15 mouse cellular contexts compared by ENCODE assay signal in the genomic region with DNA sequence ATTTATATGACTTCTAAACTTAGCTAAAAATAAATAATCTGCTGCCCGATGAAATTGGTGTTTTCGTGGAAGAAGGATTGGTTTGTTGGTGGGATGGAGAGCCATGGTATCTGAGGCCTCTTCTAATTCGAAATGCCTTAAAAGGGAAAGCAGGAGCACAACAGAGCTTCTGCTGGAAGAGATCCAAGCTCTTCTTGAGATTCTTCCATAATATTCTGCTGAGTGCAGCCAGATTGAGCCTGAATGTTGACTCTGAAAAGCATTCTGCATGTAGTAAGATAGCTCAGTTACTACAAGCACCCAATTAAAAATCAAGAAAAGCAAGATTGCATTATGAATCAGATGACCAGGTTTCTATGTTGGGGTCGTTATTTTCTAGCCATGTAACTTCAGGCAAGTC. TPM values are rescaled to one million over a fixed set of nuclear protein-coding genes. Genes with fewer than 3 reads are reported as not detected.
DNase-seq lines count a peak whose midpoint lies in the region; ATAC-seq and TF ChIP-seq lines count a peak whose summit lies in the region.
"Had no signal": no experiment of that assay in that cellular context is flagged by ENCODE, and none has a peak within 500 bp of the region (broad histone marks: within the 10 kb centered on the region; RNA-seq: fewer than 3 reads in every experiment).

No protein-coding gene starts in this region.

- no peaks in the 10 kb centered on the region for H3K9me3 ChIP-seq in heart, embryonic 13.5 days
- H3K9me3 ChIP-seq in lung, embryonic 14.5 days (ENCODE audit: low read depth, low read length): no peaks in the 10 kb centered on the region
- H3K9me3 ChIP-seq in stomach, embryonic 16.5 days (replicated peaks; ENCODE audit: control insufficient read depth, low read length): no peaks in the 10 kb centered on the region
- H3K9me3 ChIP-seq: hindbrain, embryonic 12.5 days; liver, embryonic 15.5 days; midbrain, embryonic 12.5 days had no signal

- H3K4me1 ChIP-seq in heart, embryonic 13.5 days: peaks cover 31% of the 10 kb centered on the region
- peaks cover 7% of the 10 kb centered on the region; the same call in 1 of the 2 replicates for H3K4me1 ChIP-seq in lung, embryonic 14.5 days (ENCODE audit: insufficient read depth)
- no peaks in the 10 kb centered on the region for H3K4me1 ChIP-seq in stomach, embryonic 16.5 days (ENCODE audit: control insufficient read depth, insufficient read depth, low read length)
- H3K4me1 ChIP-seq: liver, embryonic 15.5 days had no signal

- H3K27me3 ChIP-seq in heart, embryonic 13.5 days (replicated peaks): no peaks in the 10 kb centered on the region
- no peaks in the 10 kb centered on the region for H3K27me3 ChIP-seq in lung, embryonic 14.5 days (ENCODE audit: insufficient read depth, low read length)
- no peaks in the 10 kb centered on the region for H3K27me3 ChIP-seq in stomach, embryonic 16.5 days (ENCODE audit: control insufficient read depth, insufficient read depth, low read length)
- H3K27me3 ChIP-seq: CH12.LX; hindbrain, embryonic 12.5 days; liver, embryonic 15.5 days; midbrain, embryonic 12.5 days had no signal

- TF ChIP-seq CTCF in lung, embryonic 14.5 days (IDR thresholded peaks at IDR 0.05; ENCODE audit: low read depth): no peak

- ATAC-seq in heart, embryonic 13.5 days (ENCODE audit: extremely low read depth, insufficient number of reproducible peaks, low FRiP score, low TSS enrichment): no peak
- peak; percentile 75; the same call in 1 of the 2 replicates for ATAC-seq in lung, embryonic 14.5 days (ENCODE audit: insufficient read depth)
- ATAC-seq in stomach, embryonic 16.5 days (ENCODE audit: insufficient read depth, low FRiP score): peak; percentile 47; the same call in 1 of the 2 replicates

- H3K27ac ChIP-seq in heart, embryonic 13.5 days (replicated peaks): peak overlapping the region; percentile 57
- peak overlapping the region; percentile 83 for H3K27ac ChIP-seq in lung, embryonic 14.5 days (ENCODE audit: low read depth)
- H3K27ac ChIP-seq in stomach, embryonic 16.5 days (ENCODE audit: low read length): peak overlapping the region; percentile 74
- H3K27ac ChIP-seq: hindbrain, embryonic 12.5 days; liver, embryonic 15.5 days; midbrain, embryonic 12.5 days had no signal

- H3K4me2 ChIP-seq in heart, embryonic 13.5 days: no peak overlapping the region
- H3K4me2 ChIP-seq in lung, embryonic 14.5 days: no peak overlapping the region
- no peak overlapping the region for H3K4me2 ChIP-seq in stomach, embryonic 16.5 days (ENCODE audit: low read depth, low read length)
- H3K4me2 ChIP-seq: hindbrain, embryonic 12.5 days; liver, embryonic 15.5 days; midbrain, embryonic 12.5 days had no signal

- DNase-seq in heart, adult 11 months: no peak
- DNase-seq in lung, embryonic 14.5 days: peak; percentile 92
- no peak for DNase-seq in lung, adult 18-20 months
- peak; percentile 11 for DNase-seq in heart, postnatal 4 days
- no peak for DNase-seq in embryo, embryonic 11 days
- DNase-seq: adrenal gland, adult 2 months; kidney, adult 8-10 months; left cerebral cortex, postnatal 4 days had no signal

- H3K4me3 ChIP-seq in heart, embryonic 13.5 days: no peak overlapping the region
- H3K4me3 ChIP-seq in lung, embryonic 14.5 days (ENCODE audit: low read depth, low read length): no peak overlapping the region
- H3K4me3 ChIP-seq in stomach, embryonic 16.5 days (replicated peaks; ENCODE audit: low read length): no peak overlapping the region
- H3K4me3 ChIP-seq: erythroblast, embryonic 14.5 days; hindbrain, embryonic 12.5 days; liver, embryonic 15.5 days; midbrain, embryonic 12.5 days had no signal

- no peaks in the 10 kb centered on the region for H3K36me3 ChIP-seq in heart, embryonic 13.5 days
- no peaks in the 10 kb centered on the region for H3K36me3 ChIP-seq in lung, embryonic 14.5 days (ENCODE audit: insufficient read depth)
- no peaks in the 10 kb centered on the region for H3K36me3 ChIP-seq in stomach, embryonic 16.5 days (ENCODE audit: control insufficient read depth, insufficient read depth, low read length)
- H3K36me3 ChIP-seq: hindbrain, embryonic 12.5 days; liver, embryonic 15.5 days; midbrain, embryonic 12.5 days had no signal

- no peak overlapping the region for H3K9ac ChIP-seq in heart, embryonic 13.5 days
- no peak overlapping the region for H3K9ac ChIP-seq in lung, embryonic 14.5 days
- H3K9ac ChIP-seq in stomach, embryonic 16.5 days (ENCODE audit: low read length): no peak overlapping the region
- H3K9ac ChIP-seq: hindbrain, embryonic 12.5 days; liver, embryonic 15.5 days; midbrain, embryonic 12.5 days had no signal

- WGBS in heart, embryonic 13.5 days: 44% methylated on average over 4 of the region's 4 CpGs
- WGBS in lung, embryonic 14.5 days: 47% methylated on average over 4 of the region's 4 CpGs
- 45% methylated on average over 4 of the region's 4 CpGs for WGBS in stomach, embryonic 16.5 days

RNA-seq across cellular contexts. Expression of gene Sema5a, which starts 36.8 kb away (rescaled TPM):
- polyA plus RNA-seq in heart, embryonic 13.5 days (2015; fragmentation: Nextera tagmentation; extraction: Ambion mirVana): 5.4 and 6.3 TPM in 2 replicates
- polyA plus RNA-seq in lung, embryonic 14.5 days (2014; fragmentation: Nextera tagmentation; extraction: Ambion mirVana): 16.3 and 17.9 TPM in 2 replicates
- 10 to 100 TPM; 29.5 to 30.7 TPM for total RNA-seq in heart, postnatal 4 days (2021)
- polyA plus RNA-seq in stomach, embryonic 16.5 days (2015; fragmentation: Nextera tagmentation; extraction: Ambion mirVana): 17.9 and 18.4 TPM in 2 replicates
- polyA plus RNA-seq: erythroblast, embryonic 14.5 days had no signal

Comparison
In these comparisons a context has a peak if more than half of its experiments do, and no peak if none do; other contexts are left out.
1. DNase-seq: peak in lung, embryonic 14.5 days (single experiment) and heart, postnatal 4 days (single experiment); none in heart, adult 11 months (single experiment), lung, adult 18-20 months (0 of 2) and embryo, embryonic 11 days (single experiment).
2. Peak in every context shown above with its lines, with median percentiles within 50 percentile points of each other: H3K27ac ChIP-seq.